Mouse (Mus musculus): ENCODE data around the gene Rarb. TPM values are rescaled to one million over a fixed set of nuclear protein-coding genes. Genes with fewer than 3 reads are reported as not detected.

Rarb gene
- 1.9 TPM for polyA plus RNA-seq (2014; fragmentation: Illumina TruSeq; extraction: RNeasy Lipid Tissue Mini Kit (QIAGEN cat#74804); ENCODE audit: low read depth, low replicate concordance)

GRCm38 (mm10) chr14:16818602-16819250 is at the start of gene Rarb:
Gene Rarb (minus strand): TSS chr14:16819156.

